Mouse (Mus musculus): ENCODE data around the gene Tpp2.

DNA sequence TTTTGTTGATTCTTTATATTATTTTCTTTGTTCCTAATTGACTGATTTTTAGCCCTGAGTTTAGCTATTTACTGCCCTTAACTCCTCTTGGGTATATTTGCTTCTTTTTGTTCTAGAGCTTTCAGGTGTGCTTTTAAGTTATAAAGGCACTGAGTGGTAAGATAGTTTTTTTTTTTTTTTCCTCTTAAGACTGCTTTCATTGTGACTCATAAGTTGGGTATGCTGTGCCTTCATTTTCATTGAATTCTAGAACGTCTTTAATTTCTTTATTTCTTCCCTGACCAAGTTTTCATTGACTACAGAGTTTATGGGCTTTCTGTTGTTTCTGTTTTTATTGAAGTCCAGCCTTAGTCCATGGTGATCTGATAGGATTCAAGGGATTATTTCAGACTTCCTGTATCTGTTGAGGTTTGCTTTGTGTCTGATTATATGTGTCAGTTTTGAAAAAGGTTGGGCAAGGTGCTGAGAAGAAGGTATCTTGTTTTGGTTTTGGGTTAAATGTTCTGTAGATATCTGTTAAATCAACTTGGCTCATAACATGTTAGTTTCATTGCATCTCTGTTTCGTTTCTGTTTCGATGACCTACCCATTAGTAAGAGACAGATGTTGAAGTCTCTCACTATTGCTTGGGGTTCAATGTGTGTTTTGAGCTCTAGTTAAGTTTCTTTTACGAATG is 63.6 kb downstream of the Tpp2 start:
- TF ChIP-seq CTCF (IDR thresholded peaks at IDR 0.05; ENCODE audit: control insufficient read depth, insufficient read depth, insufficient replicate concordance, low read depth, low read length) (no peak), POLR2A (IDR thresholded peaks at IDR 0.05; ENCODE audit: control insufficient read depth, low read depth, low read length) (no peak)
